Mouse (Mus musculus) left cerebral cortex, adult 9 months (tissue): ENCODE measurements at regions not wholly inside any gene's neighbourhood (a gene's known extent, or its start where the extent isn't known, plus 50 kb on each side); places are given as distances from the start of the nearest gene placed in this dataset.

Experiments used
- DNase-seq, 2 experiments: peaks; one replicate each; pipeline ENCODE4 v3.0.0; 2022; ENCODE audit warnings: low spot score in 2 of 2

- DNase-seq: peak in 1 of 2 experiments; percentile 27
Observed at GRCm38 (mm10) chr2:30525295-30525694, 51.3 kb upstream of the Ier5l start.

GRCm38 (mm10) chr2:30525831-30526230 lies 51.8 kb upstream of the Ier5l start:
- no peak for DNase-seq

- no peak for DNase-seq
Observed at GRCm38 (mm10) chr2:30527495-30527894, 53.5 kb upstream of the Ier5l start.

- no peak for DNase-seq
Observed at GRCm38 (mm10) chr2:30532948-30533347, 58.9 kb upstream of the Ier5l start.

GRCm38 (mm10) chr2:30533367-30533766 lies 59.3 kb upstream of the Ier5l start:
- no peak for DNase-seq

GRCm38 (mm10) chr2:30534485-30534884 lies 60.4 kb upstream of the Cstad start:
- DNase-seq: no peak

- DNase-seq: no peak
Observed at GRCm38 (mm10) chr2:30539305-30539704, 55.5 kb upstream of the Cstad start.

- no peak for DNase-seq
Observed at GRCm38 (mm10) chr2:30541541-30541940, 53.3 kb upstream of the Cstad start.

- peak; percentile 93 to 96 for DNase-seq
Observed at GRCm38 (mm10) chr2:30544782-30545435, 49.9 kb upstream of the Cstad start.
